Mouse (Mus musculus): ENCODE data around the gene Cntnap1. TPM values are rescaled to one million over a fixed set of nuclear protein-coding genes. Genes with fewer than 3 reads are reported as not detected.

Gene Cntnap1
- polyA plus RNA-seq, 1 experiment from 2014 or later = 0.12 TPM

GRCm38 (mm10) chr11:101238071-101238647 lies 67.8 kb downstream of the Cntnap1 start:
- H3K4me1 ChIP-seq = peaks cover 8% of the 10 kb centered on the region
- WGBS = 47% methylated on average over 5 of the region's 5 CpGs
- no peaks in the 10 kb centered on the region for H3K36me3 ChIP-seq (replicated peaks)
- no peak overlapping the region; the same call in 1 of the 2 replicates for H3K27ac ChIP-seq
- no peak overlapping the region for H3K4me3 ChIP-seq
- no peaks in the 10 kb centered on the region for H3K27me3 ChIP-seq (ENCODE audit: poor library complexity, severe bottlenecking)
- no peak for DNase-seq (ENCODE audit: extremely low spot score, low spot score)
- H3K9me3 ChIP-seq = no peaks in the 10 kb centered on the region

Small RNA genes lying within 50 kb of the gene (microRNA-seq; reads per million reads assigned to microRNA genes)
- gene Gm27626 = not detected

Other genes starting within 250 kb of the Cntnap1 start
- gene Stat3, start 231.0 kb upstream of the Cntnap1 start, polyA plus RNA-seq (2016; fragmentation: Nextera tagmentation; extraction: Ambion mirVana) = 15.0 and 15.6 TPM in 2 replicates
- 16.1 and 16.6 TPM in 2 replicates for gene Cavin1, start 199.6 kb upstream of the Cntnap1 start, polyA plus RNA-seq (2016; fragmentation: Nextera tagmentation; extraction: Ambion mirVana)
- gene Atp6v0a1, start 161.1 kb upstream of the Cntnap1 start, polyA plus RNA-seq (2016; fragmentation: Nextera tagmentation; extraction: Ambion mirVana) = 34.5 and 36.9 TPM in 2 replicates
- gene Naglu, start 100.5 kb upstream of the Cntnap1 start, polyA plus RNA-seq (2016; fragmentation: Nextera tagmentation; extraction: Ambion mirVana) = 8.2 and 9.3 TPM in 2 replicates
- 0.10 and 0.11 TPM in 2 replicates for gene Hsd17b1, start 92.1 kb upstream of the Cntnap1 start, polyA plus RNA-seq (2016; fragmentation: Nextera tagmentation; extraction: Ambion mirVana)
- gene Coasy, start 88.0 kb upstream of the Cntnap1 start, polyA plus RNA-seq (2016; fragmentation: Nextera tagmentation; extraction: Ambion mirVana) = 51.4 and 53.3 TPM in 2 replicates
- gene Mlx, start 83.2 kb upstream of the Cntnap1 start, polyA plus RNA-seq (2016; fragmentation: Nextera tagmentation; extraction: Ambion mirVana) = 37.3 and 41.1 TPM in 2 replicates
- gene Psmc3ip, start 75.1 kb upstream of the Cntnap1 start, polyA plus RNA-seq (2016; fragmentation: Nextera tagmentation; extraction: Ambion mirVana) = 78.1 and 96.4 TPM in 2 replicates
- gene Retreg3, start 50.6 kb upstream of the Cntnap1 start, polyA plus RNA-seq (2016; fragmentation: Nextera tagmentation; extraction: Ambion mirVana) = 14.6 and 15.5 TPM in 2 replicates
- 143 and 145 TPM in 2 replicates for gene Tubg1, start 50.6 kb upstream of the Cntnap1 start, polyA plus RNA-seq (2016; fragmentation: Nextera tagmentation; extraction: Ambion mirVana)
- 2.3 and 2.7 TPM in 2 replicates for gene Tubg2, start 14.6 kb upstream of the Cntnap1 start, polyA plus RNA-seq (2016; fragmentation: Nextera tagmentation; extraction: Ambion mirVana)
- gene Plekhh3, start 828 bp downstream of the Cntnap1 start, polyA plus RNA-seq (2016; fragmentation: Nextera tagmentation; extraction: Ambion mirVana) = 3.5 and 4.8 TPM in 2 replicates
- gene Ccr10, start 4.9 kb downstream of the Cntnap1 start, polyA plus RNA-seq (2016; fragmentation: Nextera tagmentation; extraction: Ambion mirVana) = not detected in 2 replicates
- 9.9 and 10.2 TPM in 2 replicates for gene Ezh1, start 55.9 kb downstream of the Cntnap1 start, polyA plus RNA-seq (2016; fragmentation: Nextera tagmentation; extraction: Ambion mirVana)
- 54.8 and 57.3 TPM in 2 replicates for gene Ramp2, start 75.5 kb downstream of the Cntnap1 start, polyA plus RNA-seq (2016; fragmentation: Nextera tagmentation; extraction: Ambion mirVana)
- gene Vps25, start 83.2 kb downstream of the Cntnap1 start, polyA plus RNA-seq (2016; fragmentation: Nextera tagmentation; extraction: Ambion mirVana) = 128 and 129 TPM in 2 replicates
- gene Wnk4, start 90.0 kb downstream of the Cntnap1 start, polyA plus RNA-seq (2016; fragmentation: Nextera tagmentation; extraction: Ambion mirVana) = 5.4 and 6.4 TPM in 2 replicates
- 0.77 and 1.0 TPM in 2 replicates for gene Cntd1, start 108.5 kb downstream of the Cntnap1 start, polyA plus RNA-seq (2016; fragmentation: Nextera tagmentation; extraction: Ambion mirVana)
- 186 and 194 TPM in 2 replicates for gene Coa3, start 108.6 kb downstream of the Cntnap1 start, polyA plus RNA-seq (2016; fragmentation: Nextera tagmentation; extraction: Ambion mirVana)
- gene Becn1, start 131.8 kb downstream of the Cntnap1 start, polyA plus RNA-seq (2016; fragmentation: Nextera tagmentation; extraction: Ambion mirVana) = 144 and 154 TPM in 2 replicates
- 207 and 217 TPM in 2 replicates for gene Psme3, start 145.7 kb downstream of the Cntnap1 start, polyA plus RNA-seq (2016; fragmentation: Nextera tagmentation; extraction: Ambion mirVana)
- gene Aoc2, start 154.5 kb downstream of the Cntnap1 start, polyA plus RNA-seq (2016; fragmentation: Nextera tagmentation; extraction: Ambion mirVana) = 2.1 and 2.5 TPM in 2 replicates
- not detected in 2 replicates for gene Aoc3, start 160.1 kb downstream of the Cntnap1 start, polyA plus RNA-seq (2016; fragmentation: Nextera tagmentation; extraction: Ambion mirVana)
- gene G6pc, start 197.0 kb downstream of the Cntnap1 start, polyA plus RNA-seq (2016; fragmentation: Nextera tagmentation; extraction: Ambion mirVana) = not detected in 2 replicates
- 109 and 115 TPM in 2 replicates for gene Aarsd1, start 247.1 kb downstream of the Cntnap1 start, polyA plus RNA-seq (2016; fragmentation: Nextera tagmentation; extraction: Ambion mirVana)

Measured in forebrain, embryonic 10.5 days (tissue).